Mouse (Mus musculus): ENCODE data around the gene Mrpl44.

DNA sequence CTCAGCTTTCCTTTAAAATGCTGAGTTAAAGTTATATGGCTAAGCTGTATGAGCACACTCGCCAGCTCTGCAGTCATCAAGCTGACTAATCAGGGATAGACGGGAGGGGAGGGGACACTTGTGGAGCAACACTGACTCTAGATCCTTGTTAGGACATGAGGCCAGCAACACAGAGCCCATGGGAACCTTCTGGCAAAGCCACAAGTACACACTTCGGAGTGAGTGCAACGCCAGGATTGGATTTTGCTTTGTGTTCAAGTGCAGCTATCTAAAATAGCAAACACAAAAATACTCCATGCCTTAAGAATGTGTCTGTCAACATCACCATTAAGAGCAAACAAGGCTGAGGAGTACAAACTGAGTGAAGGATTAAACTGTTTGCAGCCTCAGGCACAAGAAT, 29.8 kb upstream of the Mrpl44 start:
- TF ChIP-seq POLR2A (IDR thresholded peaks at IDR 0.05; ENCODE audit: control insufficient read depth, low read depth, low read length) (no peak), CTCF (IDR thresholded peaks at IDR 0.05; ENCODE audit: control insufficient read depth, insufficient read depth, insufficient replicate concordance, low read depth, low read length) (no peak)
